Mouse (Mus musculus) ES-Bruce4 (cell line): ENCODE measurements around the gene Scrt2. TPM values are rescaled to one million over a fixed set of nuclear protein-coding genes. Genes with fewer than 3 reads are reported as not detected.

Experiments used
- H3K27ac ChIP-seq: 2 replicates; pipeline ENCODE4 v1.5.1; 2012; ENCODE audit warnings: low read length, inconsistent platforms; ENCODE audit not compliant: insufficient read depth
- H3K27me3 ChIP-seq: 2 replicates; pipeline ENCODE4 v1.6.1; 2012; ENCODE audit warnings: mild to moderate bottlenecking, low read length, inconsistent platforms; ENCODE audit not compliant: control insufficient read depth, poor library complexity, insufficient read depth, severe bottlenecking
- H3K36me3 ChIP-seq: 2 replicates; pipeline ENCODE4 v1.6.1; 2012; ENCODE audit warnings: inconsistent platforms, mild to moderate bottlenecking, low read length, moderate library complexity; ENCODE audit not compliant: control insufficient read depth, poor library complexity, insufficient read depth, severe bottlenecking
- H3K4me1 ChIP-seq: one replicate; pipeline ENCODE4 v1.8.1; 2011; ENCODE audit warnings: low read length; ENCODE audit not compliant: control insufficient read depth, insufficient read depth
- H3K4me3 ChIP-seq: 2 replicates; pipeline ENCODE4 v1.5.1; 2011; ENCODE audit warnings: low read depth, mild to moderate bottlenecking, low read length
- H3K9ac ChIP-seq: 2 replicates; pipeline ENCODE4 v1.6.1; 2012; ENCODE audit warnings: low read depth, mild to moderate bottlenecking, inconsistent platforms; ENCODE audit not compliant: poor library complexity, severe bottlenecking
- H3K9me3 ChIP-seq: replicated peaks from 2 replicates; pipeline ENCODE4 v1.6.1; 2012; ENCODE audit warnings: mild to moderate bottlenecking, low read length, inconsistent platforms; ENCODE audit not compliant: control insufficient read depth, poor library complexity, insufficient read depth, severe bottlenecking
- CTCF ChIP-seq: IDR thresholded peaks from one replicate; pipeline ENCODE4 v1.8.1; 2011; ENCODE audit warnings: low read depth, low read length
- EP300 ChIP-seq: IDR thresholded peaks from 2 replicates; pipeline ENCODE4 v1.6.1; 2011; ENCODE audit warnings: low read depth, low read length; ENCODE audit not compliant: insufficient read depth
- POLR2A ChIP-seq: IDR thresholded peaks from one replicate; pipeline ENCODE4 v1.8.1; 2011; ENCODE audit warnings: low read length; ENCODE audit not compliant: insufficient read depth
- polyA plus RNA-seq: library from polyadenylated mRNA; stranded (reverse); fragments of >200 nt; gene quantifications from 2 replicates; pipeline ENCODE4 v1.2.4, GENCODE M21; 2011; ENCODE audit warnings: low read depth; ENCODE audit not compliant: missing spikeins, insufficient read depth, insufficient read length

Scrt2 gene
- polyA plus RNA-seq, 1 experiment, result 0.18 TPM

DNA sequence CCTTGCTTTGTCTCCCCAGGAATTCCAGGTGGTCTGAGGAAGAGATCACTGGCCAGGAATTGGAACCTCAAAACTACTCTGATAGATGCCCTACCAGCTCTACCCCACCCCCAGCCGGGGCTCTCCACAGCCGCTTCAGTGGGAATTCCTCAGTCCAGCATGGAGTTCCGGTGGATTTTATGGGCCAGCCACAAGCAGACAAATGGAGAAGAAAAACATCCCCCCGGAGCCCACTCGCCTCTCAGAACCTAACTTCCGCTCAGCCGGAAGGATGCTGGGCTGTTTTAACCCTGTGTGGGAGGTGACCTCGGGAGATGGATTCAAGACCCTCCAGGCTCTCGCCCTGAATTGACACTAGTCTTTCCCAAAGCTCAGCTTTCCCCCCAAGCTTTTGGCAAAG lies 50.7 kb downstream of the Scrt2 start:
- no peak overlapping the region for H3K27ac ChIP-seq
- H3K4me3 ChIP-seq, result no peak overlapping the region
- H3K36me3 ChIP-seq, result no peaks in the 10 kb centered on the region
- TF ChIP-seq EP300 (no peak), CTCF (no peak), POLR2A (no peak)
- H3K9ac ChIP-seq, result no peak overlapping the region
- no peaks in the 10 kb centered on the region for H3K27me3 ChIP-seq
- H3K4me1 ChIP-seq, result peaks cover 4% of the 10 kb centered on the region
- H3K9me3 ChIP-seq, result no peaks in the 10 kb centered on the region

DNA sequence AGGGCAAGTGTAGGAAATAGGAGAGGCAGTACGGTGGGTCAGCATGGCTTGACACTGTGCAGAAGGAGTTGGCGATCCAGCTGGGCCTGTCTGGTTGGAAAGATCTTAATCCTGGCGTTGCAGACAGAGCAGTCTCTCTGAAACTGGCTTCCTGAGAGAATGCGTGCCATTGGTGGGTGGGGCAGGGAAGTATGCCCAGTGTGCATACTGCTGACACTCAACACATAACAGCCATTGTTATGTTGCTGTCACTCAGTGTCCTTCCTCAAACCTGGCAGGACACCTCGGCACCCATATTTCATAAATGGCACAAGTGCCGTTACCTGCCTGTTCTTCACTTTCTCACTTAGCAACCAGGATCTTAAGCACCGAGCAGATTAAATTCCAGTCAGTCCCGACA lies 51.4 kb downstream of the Scrt2 start:
- Histone ChIP-seq H3K27ac (no peak overlapping the region), H3K9me3 (no peaks in the 10 kb centered on the region), H3K27me3 (no peaks in the 10 kb centered on the region), H3K36me3 (no peaks in the 10 kb centered on the region), H3K4me3 (no peak overlapping the region), H3K9ac (no peak overlapping the region), H3K4me1 (peaks cover 4% of the 10 kb centered on the region)
- TF ChIP-seq POLR2A (no peak), EP300 (no peak), CTCF (no peak)

DNA sequence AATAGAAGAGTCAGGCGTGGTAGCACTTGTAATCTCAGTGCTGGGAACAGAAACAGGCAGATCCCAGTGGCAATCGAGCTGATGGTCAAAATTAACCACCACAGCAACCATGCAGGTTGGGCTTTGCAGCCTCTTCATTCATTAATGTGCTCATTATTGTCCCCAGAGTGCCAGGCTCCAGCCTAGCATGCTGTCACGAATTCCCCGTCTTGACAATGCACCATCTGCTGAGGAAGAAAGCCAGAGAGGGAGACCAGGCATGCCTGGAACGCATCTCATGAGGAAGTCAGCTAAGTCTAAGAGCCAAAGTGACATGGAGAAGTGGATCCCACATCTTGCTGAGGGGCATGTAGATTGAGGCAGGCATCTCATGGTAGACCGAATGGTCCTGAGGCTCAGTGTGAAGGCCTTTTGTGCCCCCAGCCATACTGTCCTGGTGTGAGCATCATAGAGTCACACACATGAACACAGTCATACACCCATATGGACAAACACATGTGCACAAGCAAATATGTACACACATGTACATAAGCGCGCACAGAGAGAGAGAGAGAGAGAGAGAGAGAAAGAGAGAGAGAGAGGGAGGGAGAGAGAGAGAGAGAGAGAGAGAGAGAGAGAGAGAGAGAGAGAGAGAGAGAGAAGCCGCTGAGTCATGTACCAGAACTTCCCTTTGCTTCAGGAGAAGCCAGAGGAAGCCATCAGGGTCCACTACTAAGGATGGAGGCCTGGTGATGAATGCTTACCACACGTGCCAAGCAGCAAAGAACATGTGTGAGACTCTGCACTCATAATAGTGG lies 58.1 kb downstream of the Scrt2 start:
- Histone ChIP-seq H3K27ac (no peak overlapping the region), H3K9me3 (no peaks in the 10 kb centered on the region), H3K4me1 (peaks cover 2% of the 10 kb centered on the region), H3K4me3 (no peak overlapping the region), H3K27me3 (no peaks in the 10 kb centered on the region), H3K9ac (no peak overlapping the region), H3K36me3 (no peaks in the 10 kb centered on the region)
- TF ChIP-seq CTCF (no peak), EP300 (no peak), POLR2A (no peak)

GRCm38 (mm10) chr2:152140941-152141340 lies 59.6 kb downstream of the Scrt2 start:
- peaks cover 4% of the 10 kb centered on the region for H3K4me1 ChIP-seq
- H3K27ac ChIP-seq, result no peak overlapping the region
- no peak overlapping the region for H3K9ac ChIP-seq
- TF ChIP-seq CTCF, result no peak
- H3K36me3 ChIP-seq, result peaks cover 3% of the 10 kb centered on the region; the same call in 1 of the 2 replicates
- H3K27me3 ChIP-seq, result no peaks in the 10 kb centered on the region
- no peak overlapping the region for H3K4me3 ChIP-seq
- H3K9me3 ChIP-seq, result no peaks in the 10 kb centered on the region

DNA sequence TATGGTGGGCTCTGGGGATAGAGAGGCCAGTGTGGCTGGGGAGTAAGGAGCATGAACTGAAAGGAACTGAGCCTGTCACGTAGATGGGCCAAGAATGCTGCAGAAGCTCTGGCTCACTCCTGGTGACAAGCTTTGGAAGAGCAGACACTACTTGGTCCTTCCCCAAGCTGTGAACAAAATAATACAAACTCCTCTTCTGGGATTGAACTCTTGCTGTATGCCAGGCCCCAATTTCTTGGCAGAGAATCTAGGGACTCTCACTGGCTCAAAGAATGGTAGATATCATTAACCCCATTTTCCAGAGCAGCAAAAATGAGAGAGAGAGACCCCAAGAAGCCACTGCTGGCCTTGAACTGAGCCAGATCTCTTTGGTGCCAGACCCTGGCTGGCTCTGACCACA lies 60.2 kb downstream of the Scrt2 start:
- Histone ChIP-seq H3K4me3 (no peak overlapping the region), H3K9me3 (no peaks in the 10 kb centered on the region), H3K36me3 (peaks cover 6% of the 10 kb centered on the region), H3K27me3 (no peaks in the 10 kb centered on the region), H3K4me1 (peaks cover 4% of the 10 kb centered on the region), H3K9ac (no peak overlapping the region), H3K27ac (no peak overlapping the region)
- no peak for TF ChIP-seq POLR2A
- TF ChIP-seq CTCF, result no peak
- no peak for TF ChIP-seq EP300

DNA sequence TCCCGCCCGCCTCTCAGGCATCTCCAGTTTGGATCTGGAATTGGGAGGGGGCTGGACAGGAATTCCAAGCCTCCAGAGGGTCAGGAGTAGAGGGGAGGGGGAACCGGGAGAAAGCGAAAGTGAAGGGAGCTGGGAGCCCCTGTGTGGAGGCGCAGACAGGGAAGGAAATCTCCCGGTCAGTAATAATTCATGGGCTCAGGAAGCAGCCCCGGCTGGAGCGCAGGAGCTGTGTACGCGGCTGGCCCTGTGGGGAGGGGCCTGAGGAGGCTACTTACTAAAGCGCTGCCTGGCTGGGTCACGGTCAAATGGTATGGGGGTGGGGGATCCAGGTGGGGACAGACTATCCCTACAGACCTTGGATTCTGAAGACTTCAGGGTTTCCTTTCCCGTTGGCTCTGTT lies 60.7 kb downstream of the Scrt2 start:
- H3K4me3 ChIP-seq, result peak overlapping the region; percentile 35; the same call in 1 of the 2 replicates
- peak overlapping the region; percentile 81; the same call in 1 of the 2 replicates for H3K9ac ChIP-seq
- 0 out of 2 replicates have a peak, but pooled peaks have one; percentile 34 for TF ChIP-seq EP300
- TF ChIP-seq POLR2A, result no peak
- TF ChIP-seq CTCF, result no peak
- no peaks in the 10 kb centered on the region for H3K9me3 ChIP-seq
- H3K27ac ChIP-seq, result peak overlapping the region; percentile 59
- no peaks in the 10 kb centered on the region for H3K27me3 ChIP-seq
- H3K4me1 ChIP-seq, result peaks cover 4% of the 10 kb centered on the region
- H3K36me3 ChIP-seq, result peaks cover 10% of the 10 kb centered on the region
